Comparison of ENCODE assay signal across 18 mouse cellular contexts in genomic region chr4:46465740-46466139, GRCm38 (mm10). TPM values are rescaled to one million over a fixed set of nuclear protein-coding genes. Genes with fewer than 3 reads are reported as not detected.
DNase-seq lines count a peak whose midpoint lies in the region; TF ChIP-seq lines count a peak whose summit lies in the region.
"Had no signal": no experiment of that assay in that cellular context is flagged by ENCODE, and none has a peak within 500 bp of the region (broad histone marks: within the 10 kb centered on the region; RNA-seq: fewer than 3 reads in every experiment).

No protein-coding gene starts in this region.

- peak; percentile 15 for DNase-seq in gastrocnemius, adult 2 months
- no peak for DNase-seq in gastrocnemius, postnatal 4 days (ENCODE audit: low spot score in 2 of 2)
- DNase-seq in layer of hippocampus, adult 2 months (ENCODE audit: low spot score in 2 of 2) = no peak
- no peak for DNase-seq in layer of hippocampus, adult 11-12 months (ENCODE audit: low spot score)
- DNase-seq in thymus, postnatal 4 days = peak; percentile 42
- DNase-seq in thymus, postnatal 25 days = no peak
- no peak for DNase-seq in Muller cell, postnatal 12 days (ENCODE audit: inconsistent ontology term)
- DNase-seq: adrenal gland, adult 2 months; cerebellum, postnatal 10 days; gastrocnemius, postnatal 10 days; heart, postnatal 4 days; lung, adult 2 months; retina, postnatal 1 day; thymus, postnatal 14 days had no signal

- H3K4me3 ChIP-seq in gastrocnemius, adult 2 months = no peak overlapping the region
- no peak overlapping the region for H3K4me3 ChIP-seq in layer of hippocampus, adult 2 months
- H3K4me3 ChIP-seq: heart, embryonic 10.5 days; neural tube, embryonic 15.5 days; stomach, embryonic 15.5 days had no signal

- TF ChIP-seq CTCF in gastrocnemius, adult 2 months (IDR thresholded peaks at IDR 0.05) = peak; percentile 43; the same call in 1 of the 2 replicates
- TF ChIP-seq CTCF in layer of hippocampus, adult 2 months (conservative IDR thresholded peaks at IDR 0.05) = peak; percentile 56

- no peak overlapping the region for H3K27ac ChIP-seq in gastrocnemius, adult 2 months
- no peak overlapping the region for H3K27ac ChIP-seq in layer of hippocampus, adult 2 months
- H3K27ac ChIP-seq: heart, embryonic 10.5 days; neural tube, embryonic 15.5 days; stomach, embryonic 15.5 days had no signal

- intact Hi-C loops in gastrocnemius, adult 2 months (cut with DNase I) = loop anchor here (10.0 kb wide), 1 partner anchor 271 kb away; the partner anchor contains the start of gene Xpa

RNA-seq across cellular contexts. Expression of gene Anp32b, which starts 15.0 kb away (rescaled TPM):
- 10 to 100 TPM; 62.7 to 65.8 TPM for total RNA-seq in gastrocnemius, adult 2 months (2021)
- total RNA-seq in gastrocnemius, postnatal 4 days (2021) = 100 to 1,000 TPM; 121 to 131 TPM
- total RNA-seq in layer of hippocampus, adult 2 months (2021) = 10 to 100 TPM; 54.4 to 56.5 TPM

RNA-seq across cellular contexts. Expression of gene Nans, which starts 23.3 kb away (rescaled TPM):
- 10 to 100 TPM; 15.1 to 20.6 TPM for total RNA-seq in gastrocnemius, adult 2 months (2021)
- total RNA-seq in gastrocnemius, postnatal 4 days (2021) = 10 to 100 TPM; 54.0 to 60.9 TPM
- total RNA-seq in layer of hippocampus, adult 2 months (2021) = 10 to 100 TPM; 17.5 to 20.1 TPM

RNA-seq across cellular contexts. Expression of gene Hemgn, which starts 52.4 kb away (rescaled TPM):
- not detected for total RNA-seq in gastrocnemius, adult 2 months (2021)
- under 1 TPM in 1 of 2 experiments, not detected in 1; 0.54 TPM for total RNA-seq in gastrocnemius, postnatal 4 days (2021)
- not detected for total RNA-seq in layer of hippocampus, adult 2 months (2021)
- total RNA-seq: adrenal gland, adult 2 months; left cerebral cortex, adult 18-20 months had no signal

Comparison
In these comparisons a context has a peak if more than half of its experiments do, and no peak if none do; other contexts are left out.
1. DNase-seq: peak in gastrocnemius, adult 2 months (single experiment) and thymus, postnatal 4 days (single experiment); none in gastrocnemius, postnatal 4 days (0 of 2), layer of hippocampus, adult 2 months (0 of 2), layer of hippocampus, adult 11-12 months (single experiment), thymus, postnatal 25 days (single experiment) and Muller cell, postnatal 12 days (single experiment).